Mouse (Mus musculus) common myeloid progenitor, adult 5-6 weeks (primary cell): ENCODE measurements around the gene Ptpru. TPM values are rescaled to one million over a fixed set of nuclear protein-coding genes. Genes with fewer than 3 reads are reported as not detected.

Source experiments
- ATAC-seq: replicated peaks from 2 replicates; pipeline ENCODE4 v1.8.0; 2016; ENCODE audit warnings: low read depth, mild to moderate bottlenecking, moderate TSS enrichment, inconsistent platforms; ENCODE audit not compliant: poor library complexity, severe bottlenecking
- total RNA-seq: library from RNA; stranded (forward); fragments of 200-1000, 187-1606 nt; gene quantifications from 2 replicates; pipeline ENCODE4 v1.2.3, GENCODE M21; 2017

Gene Ptpru
- 0.27 and 0.44 TPM in 2 replicates for total RNA-seq

GRCm38 (mm10) chr4:131837872-131838524 is at the start of gene Ptpru:
TSS of gene Ptpru (minus strand) at chr4:131838288.
- peak; percentile 77 for ATAC-seq

GRCm38 (mm10) chr4:131885376-131885775 is 47.3 kb upstream of the Ptpru start:
- no peak for ATAC-seq

- ATAC-seq = no peak
Measured at GRCm38 (mm10) chr4:131883571-131883970, 45.5 kb upstream of the Ptpru start.

DNA sequence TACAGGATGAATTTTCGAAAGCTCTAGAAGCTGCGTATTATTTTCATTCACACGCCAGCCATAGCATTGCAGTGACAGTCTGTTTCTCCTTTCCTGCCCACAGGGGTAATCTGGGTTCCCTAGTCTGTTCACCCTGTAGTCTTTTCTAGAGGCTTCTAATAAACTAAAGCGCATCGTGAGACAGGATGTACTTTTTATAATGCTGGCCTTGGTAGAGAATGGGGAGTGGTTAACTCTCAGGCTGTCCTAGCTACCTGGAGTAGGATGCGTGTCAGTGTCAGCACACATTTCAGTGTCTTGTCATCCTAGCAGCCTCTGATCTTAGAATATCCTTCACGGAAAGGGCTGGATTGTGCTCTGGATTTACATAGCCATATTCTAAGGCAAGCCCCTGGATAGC is 43.2 kb upstream of the Ptpru start:
- no peak for ATAC-seq

DNA sequence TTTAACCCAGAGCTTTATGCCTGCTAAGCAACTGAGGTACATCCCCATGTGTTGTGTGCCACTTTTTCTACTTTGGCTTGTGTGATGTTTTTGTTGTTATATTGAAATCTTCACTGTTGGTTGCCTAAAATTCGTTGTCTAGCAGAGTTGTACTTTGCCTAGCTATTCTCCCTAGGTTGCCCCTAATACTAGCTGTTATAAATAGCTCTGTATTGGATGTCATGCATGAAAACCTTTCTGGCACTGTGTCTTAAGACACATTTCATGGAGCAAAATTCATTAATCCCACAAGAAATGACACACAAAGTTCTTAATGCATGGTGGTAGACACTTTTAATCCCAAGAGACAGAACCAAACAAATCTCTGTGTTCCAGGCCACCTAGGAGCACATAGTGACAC is 41.6 kb upstream of the Ptpru start:
- ATAC-seq = no peak

DNA sequence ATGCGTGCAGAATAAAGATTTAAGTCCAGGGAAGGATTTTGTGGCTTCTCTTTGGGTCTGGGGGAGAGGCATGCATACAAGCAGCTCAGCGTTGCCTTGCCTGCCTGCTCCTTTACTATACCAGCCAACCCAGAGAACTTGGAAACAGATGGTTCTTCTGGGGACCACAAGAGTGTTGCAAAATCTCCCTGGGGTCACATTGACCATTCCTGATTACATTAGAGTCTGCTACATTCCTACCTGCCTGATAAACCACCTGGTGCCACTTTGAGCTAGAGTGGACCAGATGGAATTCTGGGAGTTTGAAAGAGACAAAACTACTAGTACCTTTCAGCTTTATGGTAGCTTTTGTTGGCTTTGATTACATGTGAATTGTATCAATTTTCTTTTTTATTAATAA is 38.7 kb upstream of the Ptpru start:
- no peak for ATAC-seq

- ATAC-seq = no peak
Measured at GRCm38 (mm10) chr4:131875242-131875641, 37.2 kb upstream of the Ptpru start.

DNA sequence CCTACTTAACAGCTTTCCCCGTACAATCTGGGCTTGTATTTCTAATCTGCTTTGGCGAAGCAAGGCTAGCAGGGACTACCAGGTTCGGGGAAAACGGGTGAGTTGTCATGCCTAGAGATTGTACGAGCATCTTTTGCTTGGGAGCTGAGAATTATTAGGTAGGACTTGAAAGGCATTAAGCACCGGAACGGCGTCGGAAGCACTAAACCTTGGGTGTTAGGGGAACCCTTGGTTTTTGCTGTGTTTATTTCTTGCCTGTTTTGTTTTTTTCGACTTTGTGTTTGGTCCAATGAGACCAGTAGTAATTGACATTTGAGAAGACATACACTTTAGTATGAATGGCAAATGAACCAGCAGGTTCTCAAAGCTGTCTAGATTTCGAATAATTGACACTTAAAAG is 36.5 kb upstream of the Ptpru start:
- ATAC-seq = no peak

DNA sequence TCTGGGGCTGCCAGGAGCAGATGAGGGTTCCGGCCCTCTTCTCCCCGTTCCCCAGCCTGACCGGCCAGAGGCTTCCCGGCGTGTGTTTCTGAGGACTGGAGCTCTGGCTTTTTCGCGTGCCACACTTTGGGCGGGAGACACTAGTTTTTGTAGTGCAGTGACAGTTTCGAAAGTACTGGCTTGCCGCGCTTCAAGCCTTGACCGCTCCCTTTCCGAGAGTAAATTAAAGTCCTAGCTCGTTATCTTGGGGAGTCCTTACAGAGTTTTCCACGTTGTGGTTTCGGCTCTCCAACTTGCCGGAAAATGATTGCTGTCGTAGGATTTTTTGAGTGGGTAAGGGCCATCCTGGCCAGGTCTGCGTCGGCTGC is 36.1 kb upstream of the Ptpru start:
- peak; percentile 39 for ATAC-seq

- ATAC-seq = peak; percentile 90
Measured at GRCm38 (mm10) chr4:131873293-131874168, 35.4 kb upstream of the Ptpru start, which contains the start of gene Srsf4. TSS of gene Srsf4 (plus strand) at chr4:131873617.

DNA sequence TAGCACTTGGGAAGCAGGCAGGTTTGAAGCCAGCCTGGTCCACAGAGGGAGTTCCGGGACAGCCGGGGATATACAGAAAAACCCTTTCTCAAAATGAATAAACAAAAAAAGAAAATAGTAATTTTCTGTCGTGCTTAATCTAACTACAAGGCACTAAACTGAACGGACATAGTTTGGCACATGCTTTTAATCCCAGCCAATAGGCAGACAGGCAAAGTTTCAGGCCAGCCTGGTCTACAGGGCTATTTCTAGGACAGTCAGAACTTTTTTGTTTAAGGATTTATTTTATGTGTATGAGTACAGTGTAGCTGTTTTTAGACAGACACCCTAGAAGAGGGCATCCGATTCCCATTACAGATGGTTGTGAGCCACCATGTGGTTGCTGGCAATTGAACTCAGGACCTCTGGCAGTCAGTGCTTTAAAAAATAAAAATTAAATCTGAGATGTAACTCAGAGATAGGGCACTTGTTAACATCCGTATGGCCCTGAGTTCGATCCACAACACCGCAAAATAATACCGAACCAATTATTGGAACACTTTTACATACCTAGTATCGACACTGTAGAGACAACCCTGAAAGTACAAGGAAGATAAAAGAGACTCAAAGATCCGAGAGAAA is 34.7 kb upstream of the Ptpru start:
- no peak for ATAC-seq

GRCm38 (mm10) chr4:131861341-131861739 is 23.3 kb upstream of the Ptpru start:
- peak; percentile 80 for ATAC-seq

DNA sequence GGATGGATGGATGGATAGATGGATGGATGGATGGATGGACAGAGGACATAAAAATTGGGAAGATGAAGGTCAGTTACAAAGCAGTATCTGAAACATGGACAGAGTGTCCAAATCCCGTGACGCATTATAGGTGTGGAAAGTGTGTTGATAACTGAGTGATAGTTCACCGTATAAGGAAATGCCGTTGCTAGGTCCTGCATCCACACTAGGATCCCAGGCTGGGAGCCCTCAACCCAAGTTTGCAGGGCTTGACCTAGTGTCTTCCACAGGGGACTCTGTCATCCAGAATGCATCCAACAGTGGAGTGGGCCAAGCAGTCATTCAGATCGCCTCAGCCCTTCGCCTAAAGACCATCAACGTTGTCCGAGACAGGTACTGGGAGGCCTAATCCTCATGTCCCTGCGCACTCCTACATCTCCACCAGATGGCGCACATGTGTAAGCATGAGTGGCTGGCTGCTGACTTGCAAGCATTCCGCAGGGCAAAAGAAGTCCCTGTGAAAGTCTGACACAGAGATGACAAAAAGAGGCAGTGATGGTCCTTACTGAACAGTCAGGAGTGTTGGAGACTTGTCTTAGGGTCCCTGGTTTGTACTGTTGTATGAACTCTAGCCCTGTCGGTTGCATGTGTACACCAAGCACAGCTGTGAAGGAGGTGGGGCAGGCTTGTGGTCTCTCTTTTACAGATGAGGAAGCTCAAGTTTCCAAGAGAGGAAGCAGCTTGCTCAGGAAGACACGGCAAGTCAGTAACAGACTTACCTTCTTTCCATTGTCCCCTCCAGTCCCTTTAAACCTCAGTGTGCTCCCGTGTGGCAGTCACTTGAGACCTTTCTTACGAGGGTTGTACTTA is 22.6 kb upstream of the Ptpru start:
- ATAC-seq = peak; percentile 88

GRCm38 (mm10) chr4:131854950-131855349 is 16.9 kb upstream of the Ptpru start:
- peak; percentile 55 for ATAC-seq

DNA sequence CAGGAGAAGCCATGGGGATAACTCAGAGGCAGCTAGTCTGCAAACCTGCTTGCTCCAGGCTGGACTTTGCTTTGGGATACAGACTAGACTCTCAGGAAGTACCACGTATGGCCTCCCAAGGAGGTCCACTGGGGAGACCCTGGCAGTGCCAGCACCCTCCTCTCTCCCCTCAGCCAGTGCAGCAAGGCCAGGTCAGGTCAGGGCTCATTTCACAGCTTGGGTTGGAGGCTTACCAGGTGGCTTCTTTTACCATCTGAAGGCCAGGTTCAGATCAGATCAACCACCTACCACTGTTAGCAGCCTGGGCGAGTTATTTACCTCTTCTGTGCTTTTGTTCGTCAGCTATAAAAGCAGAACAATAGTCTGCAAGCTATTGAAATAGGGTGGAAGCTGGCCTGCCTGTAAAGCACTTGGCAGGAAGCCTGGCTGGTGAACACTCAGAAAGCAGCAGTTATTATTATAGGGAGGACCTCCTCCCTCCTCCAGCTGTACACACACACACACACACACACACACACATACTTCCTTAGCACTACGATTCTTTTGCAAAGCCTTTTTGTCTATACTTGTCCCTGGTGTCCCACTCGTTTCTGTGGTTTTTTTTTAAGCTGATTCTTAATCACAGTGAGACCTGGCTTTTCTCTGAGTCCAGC is 12.0 kb upstream of the Ptpru start:
- ATAC-seq = peak; percentile 40; the same call in 1 of the 2 replicates

GRCm38 (mm10) chr4:131848082-131848481 is 10.0 kb upstream of the Ptpru start:
- no peak for ATAC-seq

DNA sequence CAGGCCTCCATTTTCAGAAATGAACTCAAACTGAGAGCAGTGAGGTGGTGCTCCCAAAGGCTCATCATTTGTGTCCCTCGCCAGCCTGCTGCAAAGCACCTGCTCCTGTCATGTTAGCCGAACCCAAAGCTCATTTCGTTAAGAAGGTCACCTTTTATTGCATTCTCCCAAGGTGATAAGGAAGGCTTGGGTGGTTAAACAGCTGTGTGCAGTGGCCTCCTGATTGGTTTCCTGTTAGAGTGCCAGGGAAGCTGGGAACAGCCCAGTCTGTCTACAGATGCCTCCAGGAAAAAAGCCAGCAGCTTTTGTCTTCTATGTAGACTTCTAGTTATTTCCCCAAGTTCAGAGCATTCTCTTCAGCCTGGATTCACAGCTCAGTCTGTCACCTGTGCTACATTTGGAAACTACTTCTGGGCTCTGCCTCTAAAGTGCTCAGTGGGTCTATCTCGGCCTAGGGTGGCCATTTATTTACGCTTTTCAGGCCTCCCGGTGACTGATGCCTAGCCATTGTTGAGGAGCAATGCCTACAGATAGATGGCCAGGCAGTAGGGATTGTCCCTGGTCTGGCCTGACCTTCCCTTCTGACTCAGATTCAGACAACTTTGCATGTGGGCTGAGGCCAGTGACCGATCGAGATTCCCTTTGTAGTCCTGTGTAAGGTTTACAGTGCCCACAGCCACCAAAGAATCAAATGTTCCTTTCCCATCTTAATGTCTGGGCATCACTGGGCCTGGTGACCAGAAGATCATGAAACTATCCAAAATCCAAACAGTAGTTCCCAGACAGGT is 8.1 kb upstream of the Ptpru start:
- ATAC-seq = no peak

DNA sequence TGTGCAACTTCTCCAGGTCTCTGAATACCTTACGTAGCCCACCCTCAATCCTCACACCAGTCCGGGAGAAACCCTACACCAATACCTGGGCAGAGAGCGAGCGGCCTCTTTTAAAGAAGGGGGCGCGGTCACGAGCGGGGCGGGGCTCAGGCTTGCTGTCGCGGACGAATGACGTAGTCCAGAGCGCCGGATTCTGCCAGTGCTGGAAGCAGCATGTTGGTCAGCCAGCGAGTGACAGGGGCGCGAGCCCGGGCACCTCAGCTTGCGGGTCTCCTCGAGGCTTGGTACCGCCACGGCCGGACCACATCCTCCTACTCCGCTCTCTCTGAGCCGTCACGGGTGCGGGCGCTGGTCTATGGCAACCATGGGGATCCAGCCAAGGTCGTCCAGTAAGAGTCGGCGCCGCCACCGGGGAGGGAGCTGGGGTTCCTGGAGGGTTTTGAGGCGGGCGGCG is 5.2 kb upstream of the Ptpru start, which contains the start of gene Mecr:
Mecr (plus strand) TSS at position 181 of the 454 bp plus-strand sequence.
- peak; percentile 96 for ATAC-seq
